Comparison of ENCODE assay signal across 9 mouse cellular contexts in genomic region chr19:29803946-29804345, GRCm38 (mm10). TPM values are rescaled to one million over a fixed set of nuclear protein-coding genes. Genes with fewer than 3 reads are reported as not detected.
A peak's percentile ranks its signal among the peaks of the same experiment; 100 is the strongest.
DNase-seq lines count a peak whose midpoint lies in the region; ATAC-seq and TF ChIP-seq lines count a peak whose summit lies in the region.
"Had no signal": no experiment of that assay in that cellular context is flagged by ENCODE, and none has a peak within 500 bp of the region (broad histone marks: within the 10 kb centered on the region; RNA-seq: fewer than 3 reads in every experiment).

No protein-coding gene starts in this region.

- TF ChIP-seq CTCF in left cerebral cortex, adult 2 months (IDR thresholded peaks at IDR 0.05) = no peak
- TF ChIP-seq CTCF in embryonic fibroblast, embryonic 13.5 days (IDR thresholded peaks at IDR 0.05; ENCODE audit: borderline replicate concordance, insufficient read depth, low read length) = no peak
- no peak for TF ChIP-seq CTCF in intestine, postnatal 0 days (IDR thresholded peaks at IDR 0.05; ENCODE audit: low read depth)

- no peaks in the 10 kb centered on the region for H3K36me3 ChIP-seq in intestine, postnatal 0 days (ENCODE audit: control insufficient read depth, insufficient read depth)
- H3K36me3 ChIP-seq in neural tube, embryonic 13.5 days = peaks cover under 1% of the 10 kb centered on the region; the same call in 1 of the 2 replicates

- 37% methylated on average over 3 of the region's 3 CpGs for WGBS in intestine, postnatal 0 days
- WGBS in neural tube, embryonic 13.5 days = 33% methylated on average over 3 of the region's 3 CpGs

- peak overlapping the region; percentile 85 for H3K4me2 ChIP-seq in intestine, postnatal 0 days (replicated peaks; ENCODE audit: low read depth)
- H3K4me2 ChIP-seq in neural tube, embryonic 13.5 days = peak overlapping the region; percentile 97

- no peak overlapping the region for H3K9ac ChIP-seq in intestine, postnatal 0 days (ENCODE audit: low read depth, low read length)
- 0 out of 2 replicates have a peak overlapping the region, but pooled peaks have one; percentile 31 for H3K9ac ChIP-seq in neural tube, embryonic 13.5 days

- DNase-seq in left cerebral cortex, adult 2 months (ENCODE audit: extremely low spot score in 1 of 2, low spot score in 2 of 2) = no peak
- DNase-seq in left cerebral cortex, postnatal 36 days (ENCODE audit: low spot score in 2 of 2) = no peak
- no peak for DNase-seq in cerebellum, postnatal 4 days (ENCODE audit: low spot score in 2 of 2)
- DNase-seq in left cerebral cortex, adult 18-20 months (ENCODE audit: low spot score in 2 of 2) = no peak
- DNase-seq: right cerebral cortex, postnatal 14 days had no signal

- TF ChIP-seq POLR2A in embryonic fibroblast, embryonic 13.5 days (IDR thresholded peaks at IDR 0.05; ENCODE audit: low read depth, low read length) = no peak

- H3K4me3 ChIP-seq in left cerebral cortex, adult 2 months = peak overlapping the region; percentile 85
- peak overlapping the region; percentile 33 for H3K4me3 ChIP-seq in embryonic fibroblast, embryonic 13.5 days (ENCODE audit: insufficient read depth, low read length)
- H3K4me3 ChIP-seq in intestine, postnatal 0 days (ENCODE audit: low read depth, low read length) = no peak overlapping the region
- peak overlapping the region; percentile 96 for H3K4me3 ChIP-seq in neural tube, embryonic 13.5 days

- no peak for ATAC-seq in intestine, postnatal 0 days
- no peak for ATAC-seq in neural tube, embryonic 13.5 days (ENCODE audit: low read depth)
- no peak for ATAC-seq in megakaryocyte progenitor cell, adult 5-6 weeks (replicated peaks; ENCODE audit: poor library complexity)

- no peaks in the 10 kb centered on the region for H3K27me3 ChIP-seq in intestine, postnatal 0 days (replicated peaks; ENCODE audit: control insufficient read depth, insufficient read depth, low read length)
- H3K27me3 ChIP-seq in neural tube, embryonic 13.5 days = no peaks in the 10 kb centered on the region

- no peaks in the 10 kb centered on the region; the same call in 1 of the 2 replicates for H3K4me1 ChIP-seq in embryonic fibroblast, embryonic 13.5 days (ENCODE audit: control insufficient read depth, insufficient read depth, low read length)
- H3K4me1 ChIP-seq in intestine, postnatal 0 days (replicated peaks; ENCODE audit: control insufficient read depth, insufficient read depth, low read length) = 0 out of 2 replicates have a peak, but pooled peaks cover 3% of the 10 kb centered on the region
- peaks cover 33% of the 10 kb centered on the region for H3K4me1 ChIP-seq in neural tube, embryonic 13.5 days (replicated peaks)

- H3K9me3 ChIP-seq in intestine, postnatal 0 days (ENCODE audit: control insufficient read depth) = no peaks in the 10 kb centered on the region
- no peaks in the 10 kb centered on the region for H3K9me3 ChIP-seq in neural tube, embryonic 13.5 days

- intact Hi-C loops in left cerebral cortex, adult 2 months (cut with DNase I) = no loop called here
- intact Hi-C loops in left cerebral cortex, postnatal 36 days (cut with DNase I) = no loop called here

- H3K27ac ChIP-seq in left cerebral cortex, adult 2 months = no peak overlapping the region
- no peak overlapping the region for H3K27ac ChIP-seq in embryonic fibroblast, embryonic 13.5 days (ENCODE audit: insufficient read depth, low read length)
- no peak overlapping the region for H3K27ac ChIP-seq in intestine, postnatal 0 days (ENCODE audit: low read depth, low read length)
- no peak overlapping the region for H3K27ac ChIP-seq in neural tube, embryonic 13.5 days (replicated peaks)

RNA-seq across cellular contexts. Expression of gene 9930021J03Rik, which starts 1.8 kb away (rescaled TPM):
- 10 to 100 TPM; 38.3 to 41.1 TPM for total RNA-seq in left cerebral cortex, adult 2 months (2021)
- 10 to 100 TPM; 33.2 to 40.4 TPM for total RNA-seq in left cerebral cortex, postnatal 36 days (2021)
- 23.7 and 31.2 TPM in 2 replicates for polyA plus RNA-seq in embryonic fibroblast, embryonic 13.5 days (2011; ENCODE audit: insufficient read length, low read depth, missing spikeins)
- polyA plus RNA-seq in intestine, postnatal 0 days (2015; fragmentation: Nextera tagmentation; extraction: Ambion mirVana) = 3.4 and 4.1 TPM in 2 replicates
- 6.1 and 6.5 TPM in 2 replicates for polyA plus RNA-seq in neural tube, embryonic 13.5 days (2015; fragmentation: Nextera tagmentation; extraction: Ambion mirVana)
- 34.2 and 45.2 TPM in 2 replicates for total RNA-seq in megakaryocyte progenitor cell, adult 5-6 weeks (2015)
- 12.2 and 13.1 TPM in 2 replicates for total RNA-seq in megakaryocyte progenitor cell, adult 5-6 weeks (2017)
- total RNA-seq in left cerebral cortex, adult 18-20 months (2021) = 10 to 100 TPM; 40.8 to 42.0 TPM

RNA-seq across cellular contexts. Expression of gene Ranbp6, which starts 8.8 kb away (rescaled TPM):
- total RNA-seq in left cerebral cortex, adult 2 months (2021) = 10 to 100 TPM; 32.1 to 36.4 TPM
- total RNA-seq in left cerebral cortex, postnatal 36 days (2021) = 10 to 100 TPM; 31.1 to 33.8 TPM
- 10.6 and 16.2 TPM in 2 replicates for polyA plus RNA-seq in embryonic fibroblast, embryonic 13.5 days (2011; ENCODE audit: insufficient read length, low read depth, missing spikeins)
- polyA plus RNA-seq in intestine, postnatal 0 days (2015; fragmentation: Nextera tagmentation; extraction: Ambion mirVana) = 6.5 and 6.6 TPM in 2 replicates
- polyA plus RNA-seq in neural tube, embryonic 13.5 days (2015; fragmentation: Nextera tagmentation; extraction: Ambion mirVana) = 42.4 and 45.2 TPM in 2 replicates
- 10.9 and 11.7 TPM in 2 replicates for total RNA-seq in megakaryocyte progenitor cell, adult 5-6 weeks (2015)
- total RNA-seq in megakaryocyte progenitor cell, adult 5-6 weeks (2017) = 18.8 and 23.4 TPM in 2 replicates
- 10 to 100 TPM; 35.9 to 37.0 TPM for total RNA-seq in left cerebral cortex, adult 18-20 months (2021)
